Mouse (Mus musculus) heart, adult 18-20 months (tissue): ENCODE measurements at regions not wholly inside any gene's neighbourhood (a gene's known extent, or its start where the extent isn't known, plus 50 kb on each side); places are given as distances from the start of the nearest gene placed in this dataset.
"Not testable (repeated sequence)": the region's sequence is repeated elsewhere in the genome, so short reads cannot be mapped to it uniquely, and the experiment has no call there.

Experiments
- DNase-seq, 2 experiments: peaks; one replicate each; pipeline ENCODE4 v3.0.0; 2021 to 2022; ENCODE audit warnings: mixed read lengths in 1 of 2

- DNase-seq, result peak; percentile 52 to 81
Observed at GRCm38 (mm10) chr7:122820587-122821535, 144.6 kb upstream of the Rbbp6 start.

GRCm38 (mm10) chr7:122823429-122823828 is 142.1 kb upstream of the Rbbp6 start:
- peak; percentile 19 to 29 for DNase-seq

GRCm38 (mm10) chr7:122839091-122839490 is 126.4 kb upstream of the Rbbp6 start:
- DNase-seq, result no peak

- DNase-seq, result no peak
Observed at GRCm38 (mm10) chr7:122844831-122845230, 120.7 kb upstream of the Rbbp6 start.

- DNase-seq, result no peak
Observed at GRCm38 (mm10) chr7:122847376-122847775, 118.1 kb upstream of the Rbbp6 start.

- DNase-seq, result no peak
Observed at GRCm38 (mm10) chr7:122873386-122873785, 92.1 kb upstream of the Rbbp6 start.

- no peak for DNase-seq
Observed at GRCm38 (mm10) chr7:122876286-122876685, 89.2 kb upstream of the Rbbp6 start.

GRCm38 (mm10) chr7:122881890-122882500 is 83.5 kb upstream of the Rbbp6 start:
- not testable (repeated sequence) for DNase-seq

GRCm38 (mm10) chr7:122886737-122887136 is 78.7 kb upstream of the Rbbp6 start:
- no peak for DNase-seq

GRCm38 (mm10) chr7:122897148-122897547 is 68.3 kb upstream of the Rbbp6 start:
- no peak for DNase-seq

- DNase-seq, result no peak
Observed at GRCm38 (mm10) chr7:122906056-122906455, 59.4 kb upstream of the Rbbp6 start.

GRCm38 (mm10) chr7:122909296-122909695 is 56.2 kb upstream of the Rbbp6 start:
- DNase-seq, result no peak
